Mouse (Mus musculus): ENCODE measurements around the gene Hps4.

DNA sequence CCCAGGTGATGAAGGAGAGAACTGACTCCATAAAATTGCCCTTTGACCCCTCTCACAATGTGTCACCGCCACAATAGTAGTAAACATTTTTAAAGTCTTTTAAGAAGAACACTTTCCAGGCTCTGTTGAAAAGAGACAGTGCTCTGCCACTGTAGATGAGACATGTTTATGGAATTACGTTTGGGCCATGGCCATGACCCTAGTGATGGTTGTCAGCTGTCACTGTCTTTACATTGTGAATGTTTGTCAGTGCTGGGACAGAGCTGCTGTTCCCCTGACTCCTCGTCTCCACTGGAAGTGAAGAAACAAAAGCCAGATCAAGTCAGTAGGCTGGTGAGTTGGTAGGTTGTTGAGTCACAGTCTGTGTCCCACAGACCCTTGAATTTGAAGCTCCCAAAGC lies 59.6 kb downstream of the Hps4 start:
- TF ChIP-seq TAL1 (IDR thresholded peaks at IDR 0.05; ENCODE audit: low read length) (no peak), GATA1 (IDR thresholded peaks at IDR 0.05; ENCODE audit: low read length) (no peak)
